Mouse (Mus musculus) testis, adult 2 months (tissue): ENCODE data around the gene Ap1m2.

ENCODE experiments used
- CTCF ChIP-seq: fragments of 200-500 bp; IDR thresholded peaks from 2 replicates; pipeline ENCODE4 v1.5.1; 2012; ENCODE audit warnings: low read depth, mild to moderate bottlenecking, inconsistent platforms, low read length, moderate library complexity; ENCODE audit not compliant: control insufficient read depth, insufficient read depth, insufficient replicate concordance
- POLR2A ChIP-seq: fragments of 200-500 bp; IDR thresholded peaks from 2 replicates; pipeline ENCODE4 v1.6.1; 2012; ENCODE audit warnings: low read depth, mild to moderate bottlenecking, inconsistent platforms, low read length, moderate library complexity; ENCODE audit not compliant: control insufficient read depth

- TF ChIP-seq POLR2A (no peak), CTCF (no peak)
Measured at GRCm38 (mm10) chr9:21250509-21250908, 61.6 kb downstream of the Ap1m2 start.
